In the genomic region with DNA sequence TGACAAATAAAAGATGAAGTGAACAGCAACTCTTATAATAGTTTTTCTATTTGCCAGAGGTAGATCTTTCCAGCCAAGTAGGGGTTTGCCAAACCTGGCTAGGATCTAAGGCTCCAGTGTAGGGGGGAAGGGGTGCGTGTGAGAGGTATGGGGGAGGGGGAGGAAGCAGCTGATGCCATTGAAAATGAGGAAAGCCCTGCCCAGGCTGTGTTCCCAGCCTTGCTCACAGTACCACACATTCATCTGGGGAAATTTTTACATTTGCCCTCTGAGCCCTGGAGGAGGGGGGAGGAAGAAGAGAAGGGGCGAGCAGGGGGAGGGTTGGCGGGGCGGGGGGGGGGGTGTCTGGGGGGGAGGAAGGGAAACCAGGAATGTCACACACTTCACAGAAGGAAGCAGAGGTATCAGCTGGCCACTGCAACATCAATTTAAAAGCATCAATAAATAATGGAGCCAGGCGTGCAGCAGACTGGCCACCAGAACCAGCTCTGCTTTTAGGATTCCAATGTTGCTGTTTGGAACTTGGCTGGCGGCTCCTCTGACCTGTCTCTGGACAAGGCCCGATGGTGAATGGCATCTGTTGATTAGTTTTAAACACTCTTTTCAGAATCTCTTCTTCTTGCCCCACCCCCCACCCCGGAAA, we compare ENCODE assay signal across 12 mouse cellular contexts. TPM values are rescaled to one million over a fixed set of nuclear protein-coding genes. Genes with fewer than 3 reads are reported as not detected.
DNase-seq lines count a peak whose midpoint lies in the region; ATAC-seq lines count a peak whose summit lies in the region.
"Had no signal": no experiment of that assay in that cellular context is flagged by ENCODE, and none has a peak within 500 bp of the region (broad histone marks: within the 10 kb centered on the region; RNA-seq: fewer than 3 reads in every experiment).

No protein-coding gene starts in this region.

- no peaks in the 10 kb centered on the region for H3K36me3 ChIP-seq in kidney, embryonic 15.5 days
- H3K36me3 ChIP-seq in embryonic facial prominence, embryonic 10.5 days (replicated peaks), result no peaks in the 10 kb centered on the region
- H3K36me3 ChIP-seq in limb, embryonic 12.5 days, result no peaks in the 10 kb centered on the region
- H3K36me3 ChIP-seq: intestine, embryonic 15.5 days had no signal

- DNase-seq in kidney, adult 9 months, result no peak
- peak; percentile 56 for DNase-seq in MN1 (ENCODE audit: low spot score)
- DNase-seq in embryonic facial prominence, embryonic 10.5 days (ENCODE audit: low spot score), result peak; percentile 50
- no peak for DNase-seq in urinary bladder, adult 18-20 months (ENCODE audit: low spot score in 2 of 2)
- DNase-seq in thymus, postnatal 25 days, result no peak
- DNase-seq in cerebellum, postnatal 14 days, result no peak
- DNase-seq: lung, adult 2 months had no signal

- H3K4me3 ChIP-seq in kidney, embryonic 15.5 days (replicated peaks), result no peak overlapping the region
- H3K4me3 ChIP-seq in embryonic facial prominence, embryonic 10.5 days, result no peak overlapping the region
- no peak overlapping the region for H3K4me3 ChIP-seq in limb, embryonic 12.5 days (replicated peaks)
- H3K4me3 ChIP-seq: erythroblast, embryonic 14.5 days; intestine, embryonic 15.5 days had no signal

- H3K27me3 ChIP-seq in kidney, embryonic 15.5 days, result no peaks in the 10 kb centered on the region
- H3K27me3 ChIP-seq in embryonic facial prominence, embryonic 10.5 days (replicated peaks; ENCODE audit: low read depth, poor library complexity, severe bottlenecking), result no peaks in the 10 kb centered on the region
- no peaks in the 10 kb centered on the region for H3K27me3 ChIP-seq in limb, embryonic 12.5 days
- H3K27me3 ChIP-seq: CH12.LX; intestine, embryonic 15.5 days had no signal

- H3K4me1 ChIP-seq in kidney, embryonic 15.5 days, result peaks cover 57% of the 10 kb centered on the region
- peaks cover 50% of the 10 kb centered on the region for H3K4me1 ChIP-seq in embryonic facial prominence, embryonic 10.5 days
- H3K4me1 ChIP-seq in limb, embryonic 12.5 days (replicated peaks), result peaks cover 37% of the 10 kb centered on the region

- no peak for ATAC-seq in kidney, embryonic 15.5 days (replicated peaks; ENCODE audit: low FRiP score)
- peak; percentile 37; the same call in 1 of the 2 replicates for ATAC-seq in limb, embryonic 12.5 days (ENCODE audit: insufficient number of reproducible peaks, insufficient read depth, low FRiP score, low TSS enrichment, low read depth)
- ATAC-seq: intestine, embryonic 15.5 days had no signal

- 0 out of 2 replicates have a peak overlapping the region, but pooled peaks have one; percentile 27 for H3K27ac ChIP-seq in kidney, embryonic 15.5 days
- peak overlapping the region; percentile 69 for H3K27ac ChIP-seq in embryonic facial prominence, embryonic 10.5 days (replicated peaks)
- peak overlapping the region; percentile 42; the same call in 1 of the 2 replicates for H3K27ac ChIP-seq in limb, embryonic 12.5 days

- no peaks in the 10 kb centered on the region for H3K9me3 ChIP-seq in kidney, embryonic 15.5 days (replicated peaks)
- no peaks in the 10 kb centered on the region for H3K9me3 ChIP-seq in embryonic facial prominence, embryonic 10.5 days
- H3K9me3 ChIP-seq in limb, embryonic 12.5 days, result no peaks in the 10 kb centered on the region
- H3K9me3 ChIP-seq: intestine, embryonic 15.5 days had no signal

- no peak overlapping the region for H3K9ac ChIP-seq in kidney, embryonic 15.5 days
- H3K9ac ChIP-seq in limb, embryonic 12.5 days (replicated peaks), result no peak overlapping the region
- H3K9ac ChIP-seq: intestine, embryonic 15.5 days had no signal

- WGBS in kidney, embryonic 15.5 days, result 23% methylated on average over 6 of the region's 8 CpGs
- WGBS in embryonic facial prominence, embryonic 10.5 days, result 18% methylated on average over 8 of the region's 8 CpGs
- WGBS in limb, embryonic 12.5 days, result 25% methylated on average over 8 of the region's 8 CpGs

- H3K4me2 ChIP-seq in kidney, embryonic 15.5 days, result no peak overlapping the region
- H3K4me2 ChIP-seq in limb, embryonic 12.5 days, result peak overlapping the region; percentile 29

RNA-seq across cellular contexts. Expression of a gene that starts 28.5 kb away (rescaled TPM):
- polyA plus RNA-seq in kidney, embryonic 15.5 days (2015; fragmentation: Nextera tagmentation; extraction: Ambion mirVana), result 4.7 and 5.0 TPM in 2 replicates
- 3.9 and 4.2 TPM in 2 replicates for polyA plus RNA-seq in embryonic facial prominence, embryonic 10.5 days (2016; fragmentation: Nextera tagmentation; extraction: Ambion mirVana)
- 5.0 and 5.1 TPM in 2 replicates for polyA plus RNA-seq in limb, embryonic 12.5 days (2016; fragmentation: Nextera tagmentation; extraction: Ambion mirVana)

Comparison
In these comparisons a context has a peak if more than half of its experiments do, and no peak if none do; other contexts are left out.
1. DNase-seq: peak in MN1 (single experiment) and embryonic facial prominence, embryonic 10.5 days (single experiment); none in kidney, adult 9 months (single experiment), urinary bladder, adult 18-20 months (0 of 2), thymus, postnatal 25 days (single experiment) and cerebellum, postnatal 14 days (0 of 2).
2. Peak in every context shown above with its lines, with median percentiles within 50 percentile points of each other: H3K27ac ChIP-seq.